Mouse (Mus musculus): Measurements from ENCODE around the gene Abo. TPM values are rescaled to one million over a fixed set of nuclear protein-coding genes. Genes with fewer than 3 reads are reported as not detected.
A peak's percentile ranks its signal among the peaks of the same experiment; 100 is the strongest.

Gene Abo
- polyA plus RNA-seq, 1 experiment from 2014 or later, result not detected

DNA sequence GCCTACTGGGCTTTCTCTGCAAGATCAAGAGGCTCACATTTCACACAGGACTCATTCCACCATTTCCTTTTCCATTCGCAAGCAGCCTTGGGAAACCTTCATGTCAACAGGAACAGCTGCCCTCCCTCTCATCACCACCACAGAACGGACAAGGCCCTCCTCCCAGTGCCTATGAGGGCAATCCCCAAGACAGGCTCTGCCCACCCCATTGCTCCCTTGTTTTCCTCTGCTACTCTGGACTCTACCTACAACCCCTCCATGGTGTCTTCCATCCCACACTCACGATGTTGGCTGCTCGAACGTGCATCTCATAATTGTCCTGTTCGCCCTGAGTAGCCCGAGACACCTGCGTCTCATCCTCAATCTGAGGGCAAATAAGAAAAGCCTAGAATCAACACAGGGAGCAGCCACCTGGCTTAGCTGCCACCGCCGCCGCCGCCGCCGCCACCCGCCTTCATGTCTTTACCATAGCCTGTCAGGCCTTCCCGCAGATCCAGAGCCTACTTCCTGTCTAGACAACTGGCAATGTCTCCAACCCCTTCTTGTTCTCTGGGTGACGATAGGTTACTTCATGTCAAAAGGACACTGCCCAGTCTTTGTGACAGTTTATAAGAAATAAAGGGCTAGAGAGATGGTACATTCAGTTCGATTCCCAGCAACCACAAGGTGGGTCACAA, 44.1 kb upstream of the Abo start:
- 0 out of 2 replicates have a peak overlapping the region, but pooled peaks have one; percentile 5 for H3K9ac ChIP-seq (replicated peaks; ENCODE audit: low read length)
- DNase-seq (ENCODE audit: low spot score), result no peak
- peaks cover 14% of the 10 kb centered on the region for H3K36me3 ChIP-seq (replicated peaks; ENCODE audit: control insufficient read depth, insufficient read depth, low read depth, low read length)
- H3K4me2 ChIP-seq (ENCODE audit: low read depth, low read length), result peak overlapping the region; percentile 27
- peak overlapping the region; percentile 87 for H3K4me3 ChIP-seq (ENCODE audit: low read depth, low read length)
- no peak overlapping the region for H3K27ac ChIP-seq (replicated peaks; ENCODE audit: low read depth, low read length)
- no peaks in the 10 kb centered on the region for H3K9me3 ChIP-seq (replicated peaks; ENCODE audit: control insufficient read depth, low read length)
- 83% methylated on average over 18 of the region's 18 CpGs for WGBS
- H3K4me1 ChIP-seq (ENCODE audit: control insufficient read depth, insufficient read depth, low read length), result no peaks in the 10 kb centered on the region
- no peaks in the 10 kb centered on the region for H3K27me3 ChIP-seq (ENCODE audit: control insufficient read depth, insufficient read depth, low read length)
- ATAC-seq (replicated peaks; ENCODE audit: insufficient number of reproducible peaks, low FRiP score, low TSS enrichment, low read depth), result no peak

DNA sequence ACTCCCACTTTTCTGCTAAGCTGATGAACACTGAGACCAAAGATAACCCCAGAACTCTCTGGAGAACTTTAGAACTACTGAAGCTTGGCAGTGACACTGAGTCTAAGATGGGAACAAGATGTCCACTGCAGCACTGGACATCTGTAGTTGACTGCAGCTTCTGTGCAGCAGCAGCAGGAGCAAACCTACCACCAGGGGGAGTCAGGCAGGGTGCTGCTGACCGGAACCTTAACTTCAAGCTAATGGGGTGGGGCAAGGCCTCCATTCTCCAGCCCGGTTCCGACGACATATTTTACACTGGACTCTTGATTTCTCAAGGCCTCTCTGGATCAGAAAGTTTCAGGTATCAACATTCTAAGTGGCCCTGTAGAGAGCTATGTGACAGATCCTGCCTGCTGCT, 42.3 kb upstream of the Abo start:
- Histone ChIP-seq H3K9ac (replicated peaks; ENCODE audit: low read length) (no peak overlapping the region), H3K9me3 (replicated peaks; ENCODE audit: control insufficient read depth, low read length) (no peaks in the 10 kb centered on the region), H3K4me1 (ENCODE audit: control insufficient read depth, insufficient read depth, low read length) (no peaks in the 10 kb centered on the region), H3K27me3 (ENCODE audit: control insufficient read depth, insufficient read depth, low read length) (no peaks in the 10 kb centered on the region), H3K36me3 (replicated peaks; ENCODE audit: control insufficient read depth, insufficient read depth, low read depth, low read length) (peaks cover 6% of the 10 kb centered on the region), H3K4me3 (ENCODE audit: low read depth, low read length) (no peak overlapping the region), H3K4me2 (ENCODE audit: low read depth, low read length) (no peak overlapping the region), H3K27ac (replicated peaks; ENCODE audit: low read depth, low read length) (no peak overlapping the region)
- ATAC-seq (replicated peaks; ENCODE audit: insufficient number of reproducible peaks, low FRiP score, low TSS enrichment, low read depth) (no peak), DNase-seq (ENCODE audit: low spot score) (peak; percentile 56)
- WGBS, result 67% methylated on average over 4 of the region's 4 CpGs

DNA sequence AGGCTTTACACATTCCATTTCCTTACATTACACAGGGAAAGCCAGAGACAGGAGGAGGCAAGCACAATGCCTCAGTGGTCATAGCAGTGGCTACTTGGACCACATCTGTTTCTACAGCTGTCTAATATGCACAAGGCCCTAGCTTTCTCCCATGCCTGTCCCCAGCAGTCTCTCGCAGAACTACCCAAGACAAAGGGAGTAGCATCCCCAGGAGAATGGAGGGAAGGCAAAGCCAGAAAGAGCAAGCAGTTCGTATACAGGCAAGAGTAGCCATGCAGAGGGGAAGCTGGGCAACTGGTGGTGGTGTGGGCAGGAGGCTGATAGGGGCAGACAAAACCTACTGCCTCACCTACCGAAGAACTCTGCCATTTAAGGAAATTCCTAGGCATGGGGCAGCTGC, 41.7 kb upstream of the Abo start:
- H3K4me1 ChIP-seq (ENCODE audit: control insufficient read depth, insufficient read depth, low read length), result no peaks in the 10 kb centered on the region
- H3K4me3 ChIP-seq (ENCODE audit: low read depth, low read length), result no peak overlapping the region
- H3K36me3 ChIP-seq (replicated peaks; ENCODE audit: control insufficient read depth, insufficient read depth, low read depth, low read length), result peaks cover 3% of the 10 kb centered on the region; the same call in 1 of the 2 replicates
- no peak overlapping the region for H3K27ac ChIP-seq (replicated peaks; ENCODE audit: low read depth, low read length)
- no peaks in the 10 kb centered on the region for H3K9me3 ChIP-seq (replicated peaks; ENCODE audit: control insufficient read depth, low read length)
- WGBS, result 90% methylated on average over 3 of the region's 3 CpGs
- H3K9ac ChIP-seq (replicated peaks; ENCODE audit: low read length), result no peak overlapping the region
- no peak for ATAC-seq (replicated peaks; ENCODE audit: insufficient number of reproducible peaks, low FRiP score, low TSS enrichment, low read depth)
- DNase-seq (ENCODE audit: low spot score), result no peak
- H3K27me3 ChIP-seq (ENCODE audit: control insufficient read depth, insufficient read depth, low read length), result no peaks in the 10 kb centered on the region
- no peak overlapping the region for H3K4me2 ChIP-seq (ENCODE audit: low read depth, low read length)

DNA sequence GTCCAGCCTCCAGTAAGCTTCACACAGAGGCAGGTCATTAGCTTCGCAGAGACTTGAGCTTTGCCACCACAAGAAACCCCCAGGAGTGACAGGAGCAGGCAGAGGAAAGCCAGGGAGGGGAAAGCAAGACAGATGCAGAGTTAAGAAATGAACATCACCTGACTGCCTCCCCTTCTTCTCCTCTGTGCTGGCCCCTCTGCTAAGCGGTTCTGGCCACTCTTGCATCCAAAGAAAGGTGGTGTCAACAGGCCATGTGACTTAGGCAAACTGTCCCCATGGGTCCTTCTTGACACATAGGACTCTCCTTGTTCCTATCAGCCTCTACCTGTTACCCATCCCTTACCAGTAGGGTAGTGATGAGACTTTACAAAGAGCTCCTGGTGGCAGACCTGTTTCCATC, 41.2 kb upstream of the Abo start:
- H3K9ac ChIP-seq (replicated peaks; ENCODE audit: low read length), result no peak overlapping the region
- no peaks in the 10 kb centered on the region for H3K4me1 ChIP-seq (ENCODE audit: control insufficient read depth, insufficient read depth, low read length)
- WGBS, result 77% methylated on average over 2 of the region's 2 CpGs
- no peak overlapping the region for H3K4me3 ChIP-seq (ENCODE audit: low read depth, low read length)
- no peak overlapping the region for H3K27ac ChIP-seq (replicated peaks; ENCODE audit: low read depth, low read length)
- no peaks in the 10 kb centered on the region for H3K27me3 ChIP-seq (ENCODE audit: control insufficient read depth, insufficient read depth, low read length)
- ATAC-seq (replicated peaks; ENCODE audit: insufficient number of reproducible peaks, low FRiP score, low TSS enrichment, low read depth), result no peak
- no peak for DNase-seq (ENCODE audit: low spot score)
- H3K4me2 ChIP-seq (ENCODE audit: low read depth, low read length), result no peak overlapping the region
- peaks cover 3% of the 10 kb centered on the region; the same call in 1 of the 2 replicates for H3K36me3 ChIP-seq (replicated peaks; ENCODE audit: control insufficient read depth, insufficient read depth, low read depth, low read length)
- H3K9me3 ChIP-seq (replicated peaks; ENCODE audit: control insufficient read depth, low read length), result no peaks in the 10 kb centered on the region

DNA sequence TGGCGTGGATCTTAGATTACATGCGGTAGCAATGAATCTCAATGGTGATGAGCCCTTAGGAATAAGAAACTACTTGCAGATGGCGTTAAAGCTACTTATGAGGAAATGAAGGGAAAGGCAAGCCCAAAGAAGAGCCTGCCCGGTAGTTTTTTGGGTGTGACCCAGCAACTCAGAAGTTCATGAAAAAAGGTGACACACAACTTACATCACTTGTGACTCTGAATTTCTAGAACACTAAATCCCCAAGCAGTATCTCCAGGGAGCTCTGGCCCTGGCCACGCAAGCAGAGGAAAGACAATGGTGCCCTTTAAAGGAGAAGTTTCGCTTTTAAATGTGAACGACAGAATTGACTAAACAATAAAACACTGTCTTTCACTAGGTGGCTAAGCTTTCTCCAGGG, 38.5 kb upstream of the Abo start:
- Histone ChIP-seq H3K9ac (replicated peaks; ENCODE audit: low read length) (peak overlapping the region; percentile 67), H3K4me1 (ENCODE audit: control insufficient read depth, insufficient read depth, low read length) (no peaks in the 10 kb centered on the region), H3K9me3 (replicated peaks; ENCODE audit: control insufficient read depth, low read length) (no peaks in the 10 kb centered on the region), H3K4me2 (ENCODE audit: low read depth, low read length) (peak overlapping the region; percentile 61), H3K36me3 (replicated peaks; ENCODE audit: control insufficient read depth, insufficient read depth, low read depth, low read length) (peaks cover 11% of the 10 kb centered on the region), H3K4me3 (ENCODE audit: low read depth, low read length) (peak overlapping the region; percentile 76), H3K27ac (replicated peaks; ENCODE audit: low read depth, low read length) (peak overlapping the region; percentile 74), H3K27me3 (ENCODE audit: control insufficient read depth, insufficient read depth, low read length) (no peaks in the 10 kb centered on the region)
- DNase-seq (ENCODE audit: low spot score) (no peak), ATAC-seq (replicated peaks; ENCODE audit: insufficient number of reproducible peaks, low FRiP score, low TSS enrichment, low read depth) (no peak)
- WGBS, result 8% methylated on average over 7 of the region's 7 CpGs

DNA sequence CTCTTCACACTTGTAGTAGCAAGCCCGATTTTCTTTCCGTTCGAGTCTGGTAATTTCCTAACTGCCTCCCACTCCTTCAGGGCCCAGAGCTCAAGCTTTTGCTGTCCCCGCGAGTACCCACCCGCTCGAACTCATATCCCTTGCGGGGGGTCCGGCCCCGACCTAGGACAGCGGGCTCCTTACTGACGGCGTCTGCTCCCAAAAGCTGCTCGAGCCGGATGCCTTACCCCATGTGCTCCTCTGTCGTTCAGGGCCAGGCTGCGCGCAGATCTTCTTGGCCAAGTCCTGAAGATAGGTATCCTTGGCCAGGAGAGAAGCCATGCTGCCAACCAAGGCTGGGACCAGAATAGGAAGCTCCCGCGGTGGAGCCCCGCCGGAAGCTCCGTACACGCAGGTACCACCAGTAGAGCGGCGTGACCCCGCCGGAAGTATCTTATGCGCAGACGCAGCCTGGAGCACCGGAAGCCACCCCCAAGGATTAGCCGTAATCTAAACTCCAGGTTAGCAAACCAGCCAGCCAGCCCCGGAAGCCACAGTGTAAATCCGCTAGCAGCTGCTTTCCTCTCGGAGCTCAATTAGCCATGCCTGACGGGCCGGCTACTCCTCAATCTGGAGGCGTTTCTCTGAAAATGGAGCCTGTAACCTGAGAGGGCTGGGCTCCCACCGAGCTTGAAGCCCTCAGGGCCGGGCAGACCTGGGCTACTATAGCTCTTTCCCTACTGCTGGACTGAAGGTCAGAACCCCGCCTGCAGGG, 37.9 kb upstream of the Abo start, which contains the start of gene Surf6:
TSS of gene Surf6 (minus strand) at position 413 of the 754 bp plus-strand sequence.
- WGBS, result under 1% methylated on average over 41 of the region's 41 CpGs
- H3K4me3 ChIP-seq (ENCODE audit: low read depth, low read length), result peak within 1 kb of the TSS; percentile 76
- H3K9ac ChIP-seq (replicated peaks; ENCODE audit: low read length), result peak within 1 kb of the TSS; percentile 67
- H3K4me1 ChIP-seq (ENCODE audit: control insufficient read depth, insufficient read depth, low read length), result no peaks in the 10 kb centered on the region
- H3K9me3 ChIP-seq (replicated peaks; ENCODE audit: control insufficient read depth, low read length), result no peaks in the 10 kb centered on the region
- ATAC-seq (replicated peaks; ENCODE audit: insufficient number of reproducible peaks, low FRiP score, low TSS enrichment, low read depth) (peak; percentile 93), DNase-seq (ENCODE audit: low spot score) (peak; percentile 98)
- no peaks in the 10 kb centered on the region for H3K27me3 ChIP-seq (ENCODE audit: control insufficient read depth, insufficient read depth, low read length)
- peak within 1 kb of the TSS; percentile 61 for H3K4me2 ChIP-seq (ENCODE audit: low read depth, low read length)
- peak within 1 kb of the TSS; percentile 74 for H3K27ac ChIP-seq (replicated peaks; ENCODE audit: low read depth, low read length)
- H3K36me3 ChIP-seq (replicated peaks; ENCODE audit: control insufficient read depth, insufficient read depth, low read depth, low read length), result peaks cover 8% of the 10 kb centered on the region

DNA sequence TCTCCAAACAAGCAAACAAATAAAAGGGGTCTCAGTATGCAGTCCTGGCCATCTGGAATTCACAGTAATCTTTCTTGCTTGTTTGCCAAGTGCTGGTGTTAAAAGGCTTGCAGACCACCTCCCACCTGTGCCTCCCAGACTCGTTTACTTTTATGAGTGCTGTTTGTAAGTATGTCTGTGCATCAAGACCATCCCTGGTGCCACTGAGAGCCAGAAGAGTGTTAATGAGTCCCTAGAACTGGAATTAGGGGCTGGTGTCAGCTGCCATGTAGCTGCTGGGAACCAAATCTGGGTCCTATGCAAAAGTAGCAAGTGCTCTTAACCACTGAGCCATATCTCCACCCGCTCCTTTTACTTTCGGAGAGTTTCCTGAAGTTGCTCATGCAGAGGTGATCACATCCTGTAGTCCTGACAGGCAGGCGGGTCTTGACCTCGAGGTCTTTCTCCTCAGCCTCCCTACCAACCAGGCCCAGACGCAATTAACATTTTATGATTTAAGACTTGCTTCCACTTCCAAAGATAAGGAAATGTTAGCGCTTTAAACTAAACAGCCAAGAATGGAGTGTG, 37.1 kb upstream of the Abo start:
- ATAC-seq (replicated peaks; ENCODE audit: insufficient number of reproducible peaks, low FRiP score, low TSS enrichment, low read depth), result no peak
- H3K9me3 ChIP-seq (replicated peaks; ENCODE audit: control insufficient read depth, low read length), result no peaks in the 10 kb centered on the region
- H3K4me1 ChIP-seq (ENCODE audit: control insufficient read depth, insufficient read depth, low read length), result no peaks in the 10 kb centered on the region
- no peaks in the 10 kb centered on the region for H3K27me3 ChIP-seq (ENCODE audit: control insufficient read depth, insufficient read depth, low read length)
- peak overlapping the region; percentile 61 for H3K4me2 ChIP-seq (ENCODE audit: low read depth, low read length)
- no peak for DNase-seq (ENCODE audit: low spot score)
- peaks cover 10% of the 10 kb centered on the region for H3K36me3 ChIP-seq (replicated peaks; ENCODE audit: control insufficient read depth, insufficient read depth, low read depth, low read length)
- peak overlapping the region; percentile 67 for H3K9ac ChIP-seq (replicated peaks; ENCODE audit: low read length)
- H3K4me3 ChIP-seq (ENCODE audit: low read depth, low read length), result peak overlapping the region; percentile 76
- H3K27ac ChIP-seq (replicated peaks; ENCODE audit: low read depth, low read length), result no peak overlapping the region
- 14% methylated on average over 7 of the region's 7 CpGs for WGBS

DNA sequence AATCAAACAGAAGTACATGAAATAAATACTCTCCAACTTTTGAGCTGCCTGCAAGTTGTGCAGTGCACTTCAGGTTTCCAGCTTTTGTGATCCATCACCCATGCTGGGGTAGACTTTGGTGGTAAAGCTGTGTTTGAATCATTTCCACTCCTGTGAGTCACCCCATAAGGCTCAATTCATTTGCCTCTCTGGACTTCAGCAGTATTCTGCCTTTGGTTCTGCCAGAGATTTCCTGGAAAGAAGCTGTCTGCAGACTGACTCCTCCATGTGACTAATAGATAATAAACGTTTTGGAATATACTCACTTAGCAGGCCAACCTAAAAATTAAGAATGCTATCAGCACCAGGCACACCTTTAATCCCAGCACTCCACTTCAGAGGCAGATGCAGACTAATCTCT, 36.0 kb upstream of the Abo start:
- DNase-seq (ENCODE audit: low spot score) (no peak), ATAC-seq (replicated peaks; ENCODE audit: insufficient number of reproducible peaks, low FRiP score, low TSS enrichment, low read depth) (no peak)
- Histone ChIP-seq H3K4me2 (ENCODE audit: low read depth, low read length) (no peak overlapping the region), H3K27me3 (ENCODE audit: control insufficient read depth, insufficient read depth, low read length) (no peaks in the 10 kb centered on the region), H3K9ac (replicated peaks; ENCODE audit: low read length) (no peak overlapping the region), H3K4me1 (ENCODE audit: control insufficient read depth, insufficient read depth, low read length) (no peaks in the 10 kb centered on the region), H3K27ac (replicated peaks; ENCODE audit: low read depth, low read length) (no peak overlapping the region), H3K36me3 (replicated peaks; ENCODE audit: control insufficient read depth, insufficient read depth, low read depth, low read length) (peaks cover 13% of the 10 kb centered on the region), H3K4me3 (ENCODE audit: low read depth, low read length) (no peak overlapping the region), H3K9me3 (replicated peaks; ENCODE audit: control insufficient read depth, low read length) (no peaks in the 10 kb centered on the region)
- 78% methylated on average over 1 of the region's 1 CpGs for WGBS
